Mouse (Mus musculus): ENCODE data around the gene Gdf11.

DNA sequence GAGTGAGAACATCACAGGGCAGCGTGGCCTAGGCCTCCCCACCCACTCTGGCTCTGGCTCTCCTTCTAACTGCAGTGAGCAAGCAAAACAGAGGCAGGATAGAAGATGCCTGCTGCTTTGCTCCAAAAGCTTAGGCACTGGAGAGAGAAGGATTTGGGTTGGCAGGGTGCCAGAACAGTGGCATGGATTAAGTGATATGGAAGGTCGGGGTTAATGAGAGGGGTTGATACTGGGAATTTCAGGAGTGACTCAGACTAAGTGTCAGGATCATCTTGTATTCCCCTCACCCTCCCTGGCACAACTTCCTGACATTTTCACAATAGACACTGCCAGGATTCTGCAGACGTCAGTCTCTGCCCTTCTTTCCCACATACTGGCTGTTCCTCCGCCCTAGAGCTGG lies 36.8 kb upstream of the Gdf11 start:
- no peak for TF ChIP-seq CTCF (IDR thresholded peaks at IDR 0.05; ENCODE audit: control insufficient read depth, insufficient read depth, low read length)
- TF ChIP-seq POLR2A (IDR thresholded peaks at IDR 0.05; ENCODE audit: borderline replicate concordance, control insufficient read depth, low read depth, low read length), result no peak
